Mouse (Mus musculus): ENCODE results near the gene Dgcr8.
"Not testable (repeated sequence)": the region's sequence is repeated elsewhere in the genome, so short reads cannot be mapped to it uniquely, and the experiment has no call there.

The Dgcr8 gene

GRCm38 (mm10) chr16:18289067-18289588 is at the start of gene Dgcr8:
Dgcr8 (minus strand) TSS chr16:18289246.
- peak; percentile 99 for DNase-seq

GRCm38 (mm10) chr16:18337261-18337660 is 48.2 kb upstream of the Dgcr8 start:
- DNase-seq: no peak

- DNase-seq: no peak
Observed at GRCm38 (mm10) chr16:18335981-18336380, 46.9 kb upstream of the Dgcr8 start.

GRCm38 (mm10) chr16:18333976-18334375 is 44.9 kb upstream of the Dgcr8 start:
- DNase-seq: no peak

- DNase-seq: no peak
Observed at GRCm38 (mm10) chr16:18328524-18328923, 39.5 kb upstream of the Dgcr8 start.

GRCm38 (mm10) chr16:18327936-18328335 is 38.9 kb upstream of the Dgcr8 start:
- DNase-seq: no peak

- DNase-seq: no peak
Observed at GRCm38 (mm10) chr16:18325741-18326140, 36.7 kb upstream of the Dgcr8 start.

GRCm38 (mm10) chr16:18324031-18324430 is 35.0 kb upstream of the Dgcr8 start:
- DNase-seq: no peak

GRCm38 (mm10) chr16:18323460-18323859 is 34.4 kb upstream of the Dgcr8 start:
- DNase-seq: no peak

GRCm38 (mm10) chr16:18321443-18321842 is 32.4 kb upstream of the Dgcr8 start:
- no peak for DNase-seq

GRCm38 (mm10) chr16:18318992-18319391 is 29.9 kb upstream of the Dgcr8 start:
- no peak for DNase-seq

- no peak for DNase-seq
Observed at GRCm38 (mm10) chr16:18308159-18308558, 19.1 kb upstream of the Dgcr8 start.

GRCm38 (mm10) chr16:18289614-18290013 is 568 bp upstream of the Dgcr8 start:
- DNase-seq: not testable (repeated sequence)

GRCm38 (mm10) chr16:18288581-18289061 is 425 bp downstream of the Dgcr8 start:
- DNase-seq: no peak

- no peak for DNase-seq
Observed at GRCm38 (mm10) chr16:18288166-18288565, 880 bp downstream of the Dgcr8 start.

- no peak for DNase-seq
Observed at GRCm38 (mm10) chr16:18275166-18275565, 13.9 kb downstream of the Dgcr8 start.

- no peak for DNase-seq
Observed at GRCm38 (mm10) chr16:18268182-18268581, 20.9 kb downstream of the Dgcr8 start.

- DNase-seq: no peak
Observed at GRCm38 (mm10) chr16:18265024-18265423, 24.0 kb downstream of the Dgcr8 start.

GRCm38 (mm10) chr16:18258221-18258620 is 30.8 kb downstream of the Dgcr8 start, which contains the start of gene Gm49776:
Gm49776 (minus strand) TSS chr16:18258321.
- DNase-seq: no peak

GRCm38 (mm10) chr16:18253866-18254265 is 35.2 kb downstream of the Dgcr8 start:
- no peak for DNase-seq

GRCm38 (mm10) chr16:18252736-18253135 is 36.3 kb downstream of the Dgcr8 start:
- DNase-seq: no peak

GRCm38 (mm10) chr16:18250828-18251790 is 37.9 kb downstream of the Dgcr8 start:
- no peak for DNase-seq

- no peak for DNase-seq
Observed at GRCm38 (mm10) chr16:18250231-18250630, 38.8 kb downstream of the Dgcr8 start.

GRCm38 (mm10) chr16:18249364-18249967 is 39.6 kb downstream of the Dgcr8 start:
- peak; percentile 77 for DNase-seq
